Comparison of ENCODE assay signal across 13 mouse cellular contexts in the genomic region with DNA sequence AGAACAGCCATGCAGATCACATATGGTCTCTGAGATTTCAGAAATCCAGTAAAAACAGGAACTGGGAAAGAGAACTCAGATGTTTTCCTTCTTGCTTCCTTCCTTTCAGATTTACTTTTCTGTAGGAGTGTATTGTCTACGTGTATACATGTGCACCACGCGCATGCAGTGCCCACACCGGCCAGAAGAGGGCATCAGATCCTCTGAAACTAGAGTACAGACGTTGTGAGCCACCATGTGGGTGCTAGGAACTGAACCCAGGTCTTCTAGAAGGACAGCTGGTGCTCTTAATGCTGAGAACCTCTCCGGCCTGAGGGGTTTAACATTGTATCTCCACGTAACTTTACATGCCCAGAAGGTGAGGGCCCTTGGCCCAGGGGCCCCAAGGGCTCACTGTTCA. TPM values are rescaled to one million over a fixed set of nuclear protein-coding genes. Genes with fewer than 3 reads are reported as not detected.
DNase-seq lines count a peak whose midpoint lies in the region; ATAC-seq and TF ChIP-seq lines count a peak whose summit lies in the region.
"Had no signal": no experiment of that assay in that cellular context is flagged by ENCODE, and none has a peak within 500 bp of the region (broad histone marks: within the 10 kb centered on the region; RNA-seq: fewer than 3 reads in every experiment).

No protein-coding gene starts in this region.

- no peak for DNase-seq in kidney, adult 2 months
- peak; percentile 41 for DNase-seq in thymus, postnatal 4 days
- no peak for DNase-seq in thymus, postnatal 36 days
- peak; percentile 33 for DNase-seq in testis, postnatal 14 days (ENCODE audit: low spot score)
- DNase-seq in spleen, adult 12 weeks (ENCODE audit: low spot score): no peak
- DNase-seq in adrenal gland, postnatal 10 days: no peak
- DNase-seq: adrenal gland, adult 8-10 months; cerebellum, postnatal 36 days had no signal

- H3K36me3 ChIP-seq in kidney, adult 2 months (ENCODE audit: control insufficient read depth, insufficient read depth, low read length): peaks cover 2% of the 10 kb centered on the region; the same call in 1 of the 2 replicates
- H3K36me3 ChIP-seq in kidney, embryonic 14.5 days (ENCODE audit: control insufficient read depth, insufficient read depth, low read length): peaks cover 80% of the 10 kb centered on the region

- no peak for TF ChIP-seq POLR2A in kidney, adult 2 months (IDR thresholded peaks at IDR 0.05; ENCODE audit: low read depth, low read length)
- TF ChIP-seq POLR2A in embryonic fibroblast, embryonic 13.5 days (IDR thresholded peaks at IDR 0.05; ENCODE audit: low read depth, low read length): no peak

- no peak overlapping the region for H3K4me2 ChIP-seq in kidney, embryonic 14.5 days (replicated peaks; ENCODE audit: low read depth, low read length)
- H3K4me2 ChIP-seq: heart, embryonic 12.5 days; limb, embryonic 12.5 days had no signal

- no peak overlapping the region for H3K27ac ChIP-seq in kidney, adult 2 months (ENCODE audit: insufficient read depth, low read depth, low read length)
- no peak overlapping the region for H3K27ac ChIP-seq in kidney, embryonic 14.5 days (ENCODE audit: low read depth, low read length)
- no peak overlapping the region for H3K27ac ChIP-seq in embryonic fibroblast, embryonic 13.5 days (ENCODE audit: insufficient read depth, low read length)
- H3K27ac ChIP-seq: limb, embryonic 12.5 days had no signal

- WGBS in kidney, adult 2 months: 97% methylated on average over 7 of the region's 7 CpGs
- 94% methylated on average over 7 of the region's 7 CpGs for WGBS in kidney, embryonic 14.5 days

- TF ChIP-seq CTCF in kidney, adult 2 months (conservative IDR thresholded peaks at IDR 0.05; ENCODE audit: insufficient read depth, insufficient read length, low read depth, low read length): peak; percentile 30; the same call in 1 of the 2 replicates
- peak; percentile 39; the same call in 1 of the 2 replicates for TF ChIP-seq CTCF in embryonic fibroblast, embryonic 13.5 days (IDR thresholded peaks at IDR 0.05; ENCODE audit: borderline replicate concordance, insufficient read depth, low read length)

- H3K9me3 ChIP-seq in kidney, embryonic 14.5 days (ENCODE audit: control insufficient read depth, low read length): peaks cover 9% of the 10 kb centered on the region

- no peaks in the 10 kb centered on the region for H3K4me1 ChIP-seq in kidney, adult 2 months (ENCODE audit: control insufficient read depth, insufficient read depth, low read length)
- H3K4me1 ChIP-seq in kidney, embryonic 14.5 days (ENCODE audit: control insufficient read depth, insufficient read depth, low read length): no peaks in the 10 kb centered on the region
- H3K4me1 ChIP-seq in embryonic fibroblast, embryonic 13.5 days (ENCODE audit: control insufficient read depth, insufficient read depth, low read length): no peaks in the 10 kb centered on the region
- H3K4me1 ChIP-seq: limb, embryonic 12.5 days had no signal

- no peak for ATAC-seq in kidney, embryonic 14.5 days (ENCODE audit: low FRiP score, low TSS enrichment)
- ATAC-seq: hindbrain, embryonic 16.5 days had no signal

- no peaks in the 10 kb centered on the region for H3K27me3 ChIP-seq in kidney, adult 2 months (replicated peaks; ENCODE audit: control insufficient read depth, insufficient read depth, low read length)
- H3K27me3 ChIP-seq in kidney, embryonic 14.5 days (ENCODE audit: control insufficient read depth, insufficient read depth, low read length): no peaks in the 10 kb centered on the region
- H3K27me3 ChIP-seq: heart, embryonic 12.5 days; limb, embryonic 12.5 days had no signal

- H3K4me3 ChIP-seq in kidney, adult 2 months (ENCODE audit: insufficient read depth, low read depth, low read length): no peak overlapping the region
- H3K4me3 ChIP-seq in kidney, embryonic 14.5 days (ENCODE audit: low read length): no peak overlapping the region
- no peak overlapping the region for H3K4me3 ChIP-seq in embryonic fibroblast, embryonic 13.5 days (ENCODE audit: insufficient read depth, low read length)
- H3K4me3 ChIP-seq: heart, embryonic 12.5 days; limb, embryonic 12.5 days had no signal

- H3K9ac ChIP-seq in kidney, embryonic 14.5 days (ENCODE audit: low read depth, low read length): no peak overlapping the region
- H3K9ac ChIP-seq: heart, embryonic 12.5 days; limb, embryonic 12.5 days had no signal

RNA-seq across cellular contexts. Expression of a gene that starts 9.0 kb away (rescaled TPM):
- 66.1 and 71.4 TPM in 2 replicates for polyA plus RNA-seq in kidney, adult 2 months (2012; rRNA removed)
- 206 and 209 TPM in 2 replicates for polyA plus RNA-seq in kidney, embryonic 14.5 days (2014; fragmentation: Nextera tagmentation; extraction: Ambion mirVana)
- polyA plus RNA-seq in embryonic fibroblast, embryonic 13.5 days (2011; ENCODE audit: insufficient read length, low read depth, missing spikeins): 259 and 293 TPM in 2 replicates
- 10 to 100 TPM; 84.8 to 86.0 TPM for total RNA-seq in adrenal gland, postnatal 10 days (2021)

RNA-seq across cellular contexts. Expression of a gene that starts 18.9 kb away (rescaled TPM):
- 0.31 and 0.57 TPM in 2 replicates for polyA plus RNA-seq in kidney, adult 2 months (2012; rRNA removed)
- 48.1 and 63.2 TPM in 2 replicates for polyA plus RNA-seq in kidney, embryonic 14.5 days (2014; fragmentation: Nextera tagmentation; extraction: Ambion mirVana)
- 16.5 and 27.5 TPM in 2 replicates for polyA plus RNA-seq in embryonic fibroblast, embryonic 13.5 days (2011; ENCODE audit: insufficient read length, low read depth, missing spikeins)
- total RNA-seq in adrenal gland, postnatal 10 days (2021): 10 to 100 TPM in 1 of 2 experiments, 1 to 10 TPM in 1; 8.9 to 11.1 TPM

RNA-seq across cellular contexts. Expression of a gene that starts 42.8 kb away (rescaled TPM):
- polyA plus RNA-seq in kidney, adult 2 months (2012; rRNA removed): 14.4 and 20.7 TPM in 2 replicates
- polyA plus RNA-seq in kidney, embryonic 14.5 days (2014; fragmentation: Nextera tagmentation; extraction: Ambion mirVana): 53.8 and 89.9 TPM in 2 replicates
- 83.0 and 87.9 TPM in 2 replicates for polyA plus RNA-seq in embryonic fibroblast, embryonic 13.5 days (2011; ENCODE audit: insufficient read length, low read depth, missing spikeins)
- total RNA-seq in adrenal gland, postnatal 10 days (2021): 10 to 100 TPM; 85.6 to 87.4 TPM

RNA-seq across cellular contexts. Expression of a gene that starts 52.7 kb away (rescaled TPM):
- 33.0 and 35.9 TPM in 2 replicates for polyA plus RNA-seq in kidney, adult 2 months (2012; rRNA removed)
- 30.6 and 38.6 TPM in 2 replicates for polyA plus RNA-seq in kidney, embryonic 14.5 days (2014; fragmentation: Nextera tagmentation; extraction: Ambion mirVana)
- polyA plus RNA-seq in embryonic fibroblast, embryonic 13.5 days (2011; ENCODE audit: insufficient read length, low read depth, missing spikeins): 29.6 and 34.5 TPM in 2 replicates
- 10 to 100 TPM; 38.0 to 41.8 TPM for total RNA-seq in adrenal gland, postnatal 10 days (2021)

Comparison
In these comparisons a context has a peak if more than half of its experiments do, and no peak if none do; other contexts are left out.
1. DNase-seq: peak in thymus, postnatal 4 days (single experiment) and testis, postnatal 14 days (single experiment); none in kidney, adult 2 months (single experiment), thymus, postnatal 36 days (0 of 2), spleen, adult 12 weeks (single experiment) and adrenal gland, postnatal 10 days (single experiment).
2. RNA of a gene that starts 18.9 kb away (polyA plus RNA-seq): 48.1 to 63.2 TPM in kidney, embryonic 14.5 days and 16.5 to 27.5 TPM in embryonic fibroblast, embryonic 13.5 days; 0.31 to 0.57 TPM in kidney, adult 2 months; every median in the first group is over 10 times any median in the second.